Mouse (Mus musculus) thymus, postnatal 0 days (tissue): ENCODE results near the gene Cenpn. TPM values are rescaled to one million over a fixed set of nuclear protein-coding genes. Genes with fewer than 3 reads are reported as not detected.

ENCODE experiments used
- DNase-seq: peaks from one replicate; pipeline ENCODE4 v3.0.0-alpha.2; 2015; ENCODE audit warnings: low spot score
- polyA plus RNA-seq: library from polyadenylated mRNA; unstranded; fragments of >200 nt; fragmentation: Nextera tagmentation; extraction: Ambion mirVana; gene quantifications from 2 replicates; pipeline ENCODE4 v1.2.1, GENCODE M21; 2015

Cenpn gene
- polyA plus RNA-seq, 1 experiment from 2014 or later: 35.4 TPM

GRCm38 (mm10) chr8:116942284-116943058 is 20.9 kb downstream of the Cenpn start:
- DNase-seq: no peak

- peak; percentile 80 for DNase-seq
These were observed 21.6 kb downstream of the Cenpn start, which contains the start of gene Atmin for GRCm38 (mm10) chr8:116943161-116943554. TSS of gene Atmin (plus strand) at chr8:116943393.

DNA sequence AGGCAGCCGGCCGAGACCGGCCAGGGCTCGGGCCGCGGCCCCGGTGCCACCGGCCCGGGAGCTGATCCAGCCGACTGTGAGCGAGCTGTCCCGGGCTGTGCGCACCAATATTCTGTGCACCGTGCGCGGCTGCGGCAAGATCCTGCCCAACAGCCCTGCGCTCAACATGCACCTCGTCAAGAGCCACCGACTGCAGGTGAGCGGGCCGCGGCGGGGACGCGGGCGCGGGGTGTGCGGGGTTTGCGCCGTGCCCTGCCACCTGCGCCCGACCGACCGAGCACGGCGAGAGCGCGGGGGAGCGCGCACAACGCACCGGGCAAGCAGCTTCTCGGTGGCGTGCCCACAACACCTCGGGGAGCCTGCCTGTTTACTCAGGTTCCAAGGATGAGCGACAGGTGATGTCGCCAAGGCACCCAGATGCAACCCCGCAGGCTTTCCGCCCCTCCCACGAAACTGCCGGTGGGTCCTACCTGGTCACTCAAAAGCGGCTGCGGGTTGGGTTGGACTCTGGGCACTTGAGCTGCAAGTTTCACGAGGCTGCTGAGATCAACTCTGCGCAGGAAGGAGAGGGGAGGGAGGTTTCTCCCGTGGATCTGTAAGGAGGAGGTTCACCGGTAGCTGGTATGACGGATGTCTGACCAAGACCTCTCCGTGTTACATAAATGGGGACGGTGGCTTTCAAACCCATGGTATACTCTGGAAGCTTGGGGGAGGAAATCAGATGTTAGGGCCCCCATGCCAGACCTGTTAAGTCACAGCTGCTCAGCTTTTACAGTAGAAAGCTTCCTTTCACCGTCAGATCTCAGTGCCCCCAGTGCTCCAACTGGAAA is 22.2 kb downstream of the Cenpn start:
- peak; percentile 49 for DNase-seq

DNA sequence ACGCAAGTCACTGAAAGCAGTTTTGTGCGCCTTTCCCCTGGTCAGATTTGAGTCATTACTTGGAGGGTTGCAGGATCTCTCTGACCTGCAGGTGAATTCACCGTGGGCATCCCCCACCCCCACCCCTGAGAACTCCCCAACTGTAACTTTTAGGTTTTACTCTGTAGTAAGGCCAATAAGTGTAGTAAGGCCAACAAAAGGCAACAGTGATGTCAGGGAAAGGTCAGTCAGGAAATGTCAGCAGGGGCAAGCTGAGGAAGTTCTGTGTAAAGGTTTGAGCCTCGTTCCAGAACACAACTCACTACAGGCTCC is 22.8 kb downstream of the Cenpn start:
- DNase-seq: no peak

DNA sequence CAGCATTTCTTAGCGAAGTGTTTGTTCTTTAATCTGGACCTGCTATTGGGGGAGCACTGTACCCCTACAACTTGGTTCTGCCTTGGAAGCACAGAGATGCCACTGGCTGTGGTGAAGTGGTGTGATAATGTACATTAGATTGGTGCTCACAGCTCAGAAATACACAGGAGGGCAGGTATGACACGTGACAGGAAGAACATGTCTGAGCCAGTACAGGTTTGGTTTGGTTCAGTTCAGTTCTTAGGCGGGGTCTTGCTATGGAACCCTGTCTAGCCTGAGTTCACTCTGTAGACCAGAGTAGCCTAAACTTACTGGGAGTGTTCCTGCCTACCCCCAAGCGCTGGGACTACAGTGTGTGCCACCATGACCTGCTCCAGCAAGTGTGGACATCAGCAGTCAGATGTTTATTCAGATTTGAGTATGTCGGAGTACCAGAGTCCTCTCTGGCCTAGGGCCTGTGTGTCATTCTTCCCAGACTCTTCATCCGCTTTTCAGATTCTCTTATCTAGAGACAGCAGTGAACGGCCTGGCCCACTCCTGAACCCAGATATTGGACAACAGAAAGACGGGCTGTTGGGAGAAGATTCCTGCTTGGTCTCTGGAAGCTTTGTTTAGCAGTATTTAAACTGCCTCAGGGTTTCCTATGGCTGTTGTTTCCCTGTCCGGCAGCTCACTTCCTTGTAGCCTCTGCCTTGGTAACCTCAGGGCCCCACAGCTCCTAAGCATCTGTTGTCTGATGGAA is 23.8 kb downstream of the Cenpn start:
- no peak for DNase-seq

GRCm38 (mm10) chr8:116946268-116946838 is 24.8 kb downstream of the Cenpn start:
- DNase-seq: peak; percentile 43

GRCm38 (mm10) chr8:116946851-116947250 is 25.3 kb downstream of the Cenpn start:
- no peak for DNase-seq

DNA sequence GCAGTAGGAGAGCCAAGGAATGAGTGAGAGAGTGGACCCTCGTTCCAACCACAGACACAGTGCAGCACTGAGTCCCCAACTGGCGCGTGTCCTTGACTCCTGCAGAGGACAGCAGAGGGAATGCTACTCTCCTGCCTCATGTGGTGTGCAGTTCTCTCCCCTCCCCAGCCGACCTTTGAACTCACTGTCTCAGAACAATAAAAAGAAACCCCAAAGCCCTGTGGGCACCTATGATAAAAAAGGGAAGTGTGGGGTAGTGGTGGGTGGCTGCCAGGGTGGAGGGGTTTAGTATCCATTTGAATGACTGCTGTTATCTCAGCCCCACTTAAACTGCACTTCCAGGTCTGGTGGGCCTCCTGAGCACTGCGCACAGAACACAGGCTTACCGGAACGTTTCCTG is 26.1 kb downstream of the Cenpn start:
- DNase-seq: no peak

GRCm38 (mm10) chr8:116951369-116951768 is 29.8 kb downstream of the Cenpn start:
- DNase-seq: no peak

DNA sequence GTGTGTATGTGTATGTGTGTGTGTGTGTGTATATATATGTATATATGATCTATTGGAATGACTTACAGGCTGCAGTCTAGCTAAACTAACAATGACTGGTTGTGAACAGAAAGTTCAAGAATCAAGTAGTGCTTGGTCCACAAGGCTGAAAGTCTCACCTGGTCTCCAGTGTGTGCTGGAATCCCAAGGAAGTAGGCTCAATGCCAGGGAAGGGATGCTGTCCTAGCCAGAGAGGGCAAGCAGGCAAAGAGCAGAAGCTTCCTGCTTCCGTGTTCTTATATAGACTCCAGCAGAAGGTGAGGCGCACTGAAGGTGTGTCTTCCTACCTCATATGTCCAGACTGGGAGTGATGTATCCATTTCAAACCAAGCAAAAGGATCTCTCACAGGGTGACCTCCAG is 30.2 kb downstream of the Cenpn start:
- DNase-seq: no peak

GRCm38 (mm10) chr8:116952428-116952827 is 30.9 kb downstream of the Cenpn start:
- DNase-seq: peak; percentile 89

DNA sequence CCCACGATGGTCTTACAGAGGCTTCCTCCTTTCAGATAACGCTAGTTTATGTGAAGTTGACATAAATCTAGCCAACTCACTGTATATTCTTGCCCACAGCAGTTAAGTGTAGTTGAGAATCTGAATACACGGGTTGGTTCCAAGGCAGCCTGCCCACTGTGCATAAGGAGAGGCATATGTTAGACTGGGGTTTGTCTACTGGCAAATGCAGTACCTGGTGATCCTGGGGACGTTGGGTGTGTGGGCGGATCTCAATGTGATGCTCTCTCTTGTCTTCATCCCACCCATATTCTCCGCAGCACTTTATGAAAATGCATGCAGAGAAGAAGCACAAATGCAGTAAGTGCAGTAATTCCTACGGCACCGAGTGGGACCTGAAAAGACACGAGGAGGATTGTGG is 32.9 kb downstream of the Cenpn start:
- DNase-seq: no peak

DNA sequence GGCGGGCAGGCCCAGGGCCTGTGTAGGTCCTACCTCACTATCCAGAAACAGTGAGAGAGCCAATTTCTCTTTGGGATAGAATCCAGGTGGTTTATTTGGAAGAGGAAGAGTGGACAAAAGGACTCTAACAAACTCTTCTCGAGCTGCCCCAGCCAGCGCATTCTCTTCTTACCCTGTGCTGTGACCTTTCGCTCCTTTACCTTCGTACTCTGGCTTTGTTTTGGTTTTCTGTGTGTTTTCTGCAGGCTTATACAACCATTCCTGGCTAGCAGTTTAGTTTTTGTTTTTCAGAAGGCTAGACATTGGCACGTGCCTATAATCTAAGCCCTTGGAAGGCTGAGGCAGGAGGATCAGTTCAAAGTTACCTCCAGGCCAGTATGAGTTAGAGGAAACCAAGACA is 48.0 kb downstream of the Cenpn start:
- no peak for DNase-seq

DNA sequence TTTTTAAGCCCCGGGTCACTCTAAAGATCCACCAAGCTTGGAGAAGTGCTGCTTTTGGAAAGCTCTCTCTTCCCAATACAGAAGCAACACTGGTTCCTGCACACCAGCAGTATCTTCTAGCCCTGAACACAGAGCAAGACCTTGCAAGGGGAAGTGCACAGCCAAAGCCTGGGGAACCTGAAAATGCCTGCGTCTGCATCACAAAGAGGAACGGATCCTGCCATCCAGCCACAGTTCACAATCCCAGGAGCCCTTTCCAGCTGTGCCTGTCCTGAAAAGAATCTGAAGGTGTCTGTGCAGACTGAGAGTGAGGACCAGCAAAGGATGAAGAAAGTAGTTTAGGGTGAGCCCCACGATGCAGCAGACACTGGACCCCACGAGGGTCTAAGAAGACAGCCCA is 53.5 kb downstream of the Cenpn start:
- DNase-seq: no peak

DNA sequence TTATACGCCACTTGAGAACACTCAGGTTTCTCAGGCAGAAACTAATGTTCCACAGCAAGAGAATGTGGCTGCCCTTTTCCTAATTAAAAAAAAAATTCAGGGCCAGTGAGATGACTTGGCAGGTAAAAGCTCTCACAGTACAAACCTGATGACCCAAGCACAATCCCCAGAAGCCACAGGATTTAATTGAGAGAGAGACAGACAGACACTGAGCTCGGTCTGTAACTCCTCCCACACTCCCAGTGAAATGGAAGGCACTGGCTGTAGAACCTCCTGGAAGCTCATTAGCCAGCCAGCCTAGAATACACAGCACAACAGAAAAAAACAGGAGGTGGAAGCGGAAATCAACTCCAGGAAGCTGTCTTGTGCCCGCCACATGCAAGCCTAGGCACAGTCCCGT is 54.1 kb downstream of the Cenpn start:
- DNase-seq: no peak

DNA sequence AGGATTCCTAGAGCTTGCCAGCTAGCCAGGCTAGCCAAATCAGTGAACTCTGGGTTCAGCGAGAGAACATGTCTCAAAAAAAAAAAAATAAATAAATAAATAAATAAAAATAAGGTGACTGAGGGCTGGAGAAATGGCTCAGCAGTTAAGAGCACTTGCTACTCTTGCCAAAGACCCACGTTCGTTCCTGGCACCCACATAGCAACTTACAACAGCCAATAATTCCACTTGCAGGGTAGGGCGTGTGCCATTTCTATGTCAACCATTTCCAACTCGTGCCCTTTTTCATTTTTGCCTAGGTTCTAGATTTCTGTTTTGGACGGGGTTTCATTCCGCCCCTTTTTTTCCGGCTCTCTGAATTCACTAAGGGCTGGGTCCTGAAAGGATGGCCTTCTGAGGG is 56.5 kb downstream of the Cenpn start:
- DNase-seq: no peak

GRCm38 (mm10) chr8:116978631-116979256 is 57.2 kb downstream of the Cenpn start, which contains the start of gene 1700030J22Rik:
TSS of gene 1700030J22Rik (minus strand) at chr8:116978959.
- DNase-seq: peak; percentile 99

DNA sequence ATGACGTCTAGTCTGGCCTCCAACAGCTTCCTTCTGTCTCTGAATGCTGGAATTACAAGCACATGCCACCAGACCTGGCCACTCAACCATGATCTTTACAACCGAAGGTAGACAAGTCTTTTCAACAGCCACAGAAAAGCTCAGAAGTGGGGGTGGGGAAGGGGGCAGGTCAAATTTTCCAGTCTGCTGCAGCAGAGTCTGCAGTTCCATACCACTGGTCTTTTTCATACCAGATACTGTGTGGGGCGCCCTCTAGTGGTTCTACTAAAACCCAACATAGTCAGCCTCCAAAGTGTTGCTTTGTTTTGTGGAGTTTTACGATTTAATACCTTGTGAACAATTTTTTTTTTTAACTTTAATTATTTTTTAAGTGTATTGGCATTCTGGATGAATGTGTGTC is 58.6 kb downstream of the Cenpn start:
- DNase-seq: peak; percentile 79

DNA sequence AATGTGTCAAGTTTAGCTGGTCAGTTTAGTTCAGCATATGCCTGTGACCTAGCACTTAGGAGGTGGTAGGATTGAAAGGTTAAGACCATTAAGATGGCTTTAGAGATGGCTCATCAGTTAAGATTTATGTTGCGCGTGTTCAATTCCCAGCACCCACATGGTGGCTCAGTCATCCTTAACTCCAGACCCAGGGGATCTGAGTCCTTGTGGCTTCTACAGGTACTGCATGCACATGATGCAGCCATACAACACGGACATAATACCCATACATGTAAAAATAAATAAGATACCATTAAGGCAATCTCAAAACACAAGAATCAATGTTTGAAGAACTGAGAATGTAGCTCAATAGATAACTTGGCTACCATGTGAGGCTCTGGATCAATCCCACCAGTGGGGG is 68.3 kb downstream of the Cenpn start:
- no peak for DNase-seq
